Mouse (Mus musculus) frontal cortex, postnatal 36 days (tissue): ENCODE measurements around the gene Gm20538.
A peak's percentile ranks its signal among the peaks of the same experiment; 100 is the strongest.

Experiments used
- DNase-seq, 2 experiments: peaks; one replicate each; pipeline ENCODE4 v3.0.0; 2022; ENCODE audit warnings: low spot score in 2 of 2

Gm20538 gene

GRCm38 (mm10) chr19:44552731-44553130 lies at the start of gene Gm20538:
Gene Gm20538, minus strand, starts transcription at chr19:44552831.
- DNase-seq = no peak

GRCm38 (mm10) chr19:44594180-44594579 lies 41.5 kb upstream of the Gm20538 start:
- DNase-seq = no peak

- DNase-seq = no peak
Observed at GRCm38 (mm10) chr19:44591638-44592037, 39.0 kb upstream of the Gm20538 start.

GRCm38 (mm10) chr19:44590992-44591391 lies 38.4 kb upstream of the Gm20538 start:
- DNase-seq = no peak

- DNase-seq = no peak
Observed at GRCm38 (mm10) chr19:44589591-44590223, 37.1 kb upstream of the Gm20538 start.

- no peak for DNase-seq
Observed at GRCm38 (mm10) chr19:44588036-44588435, 35.4 kb upstream of the Gm20538 start.

- peak; percentile 91 to 96 for DNase-seq
Observed at GRCm38 (mm10) chr19:44582638-44583309, 30.1 kb upstream of the Gm20538 start.

GRCm38 (mm10) chr19:44582103-44582502 lies 29.5 kb upstream of the Gm20538 start:
- DNase-seq = no peak

- DNase-seq = no peak
Observed at GRCm38 (mm10) chr19:44578038-44578437, 25.4 kb upstream of the Gm20538 start.

GRCm38 (mm10) chr19:44576275-44576674 lies 23.6 kb upstream of the Gm20538 start:
- DNase-seq = no peak

- DNase-seq = no peak
Observed at GRCm38 (mm10) chr19:44567763-44568162, 15.1 kb upstream of the Gm20538 start.

- no peak for DNase-seq
Observed at GRCm38 (mm10) chr19:44564006-44564405, 11.4 kb upstream of the Gm20538 start.

GRCm38 (mm10) chr19:44562652-44563206 lies 10.1 kb upstream of the Gm20538 start, which contains the start of gene Hif1an:
Gene Hif1an, plus strand, starts transcription at chr19:44562850.
- peak; percentile 94 to 96 for DNase-seq

GRCm38 (mm10) chr19:44554861-44555590 lies 2.4 kb upstream of the Gm20538 start, which contains the start of gene Ndufb8:
Gene Ndufb8, minus strand, starts transcription at chr19:44555440.
- DNase-seq = peak; percentile 95 to 97

GRCm38 (mm10) chr19:44554490-44554860 lies 1.8 kb upstream of the Gm20538 start:
- DNase-seq = peak in 1 of 2 experiments; percentile 15

- no peak for DNase-seq
Observed at GRCm38 (mm10) chr19:44553286-44553685, 655 bp upstream of the Gm20538 start.

GRCm38 (mm10) chr19:44545321-44546041 lies 7.2 kb downstream of the Gm20538 start, which contains the start of gene Sec31b:
Gene Sec31b, minus strand, starts transcription at chr19:44545864.
- DNase-seq = no peak

- peak; percentile 54 to 67 for DNase-seq
Observed at GRCm38 (mm10) chr19:44544775-44545174, 7.9 kb downstream of the Gm20538 start.

- DNase-seq = no peak
Observed at GRCm38 (mm10) chr19:44544372-44544771, 8.3 kb downstream of the Gm20538 start.

GRCm38 (mm10) chr19:44542694-44543178 lies 9.9 kb downstream of the Gm20538 start:
- DNase-seq = no peak

GRCm38 (mm10) chr19:44537416-44537815 lies 15.2 kb downstream of the Gm20538 start:
- DNase-seq = no peak
